In genomic region chr10:117509431-117510223, GRCm38 (mm10) we compare ENCODE assay signal across 18 mouse cellular contexts.
"Had no signal": no experiment of that assay in that cellular context is flagged by ENCODE, and none has a peak within 500 bp of the region (broad histone marks: within the 10 kb centered on the region; RNA-seq: fewer than 3 reads in every experiment).

No protein-coding gene starts in this region.

- H3K4me3 ChIP-seq: midbrain, embryonic 12.5 days; midbrain, embryonic 15.5 days; myocyte; neural tube, embryonic 13.5 days; neural tube, embryonic 15.5 days had no signal

- H3K9ac ChIP-seq: liver, embryonic 14.5 days; lung, embryonic 14.5 days; midbrain, embryonic 12.5 days; midbrain, embryonic 15.5 days; neural tube, embryonic 13.5 days; neural tube, embryonic 15.5 days had no signal

- H3K4me1 ChIP-seq: midbrain, embryonic 12.5 days; midbrain, embryonic 15.5 days; neural tube, embryonic 13.5 days had no signal

- H3K27me3 ChIP-seq: midbrain, embryonic 12.5 days; midbrain, embryonic 15.5 days; neural tube, embryonic 13.5 days; neural tube, embryonic 15.5 days had no signal

- H3K4me2 ChIP-seq: lung, embryonic 14.5 days; midbrain, embryonic 12.5 days; midbrain, embryonic 15.5 days; neural tube, embryonic 13.5 days; neural tube, embryonic 15.5 days had no signal

- H3K36me3 ChIP-seq: midbrain, embryonic 12.5 days; midbrain, embryonic 15.5 days; neural tube, embryonic 13.5 days; neural tube, embryonic 15.5 days had no signal

- ATAC-seq: midbrain, embryonic 15.5 days had no signal

- H3K27ac ChIP-seq: liver, embryonic 14.5 days; midbrain, embryonic 12.5 days; midbrain, embryonic 15.5 days; neural tube, embryonic 13.5 days had no signal

- DNase-seq: lung, adult 18-20 months; lung, embryonic 14.5 days; lung, postnatal 10 days; lung, postnatal 4 days; retina, postnatal 1 day; right cerebral cortex, adult 18-20 months; right cerebral cortex, postnatal 25 days; right cerebral cortex, postnatal 4 days; spleen, adult 18-20 months; thymus, adult 18-20 months; thymus, postnatal 14 days; thymus, postnatal 36 days had no signal

- H3K9me3 ChIP-seq: midbrain, embryonic 12.5 days; midbrain, embryonic 15.5 days; neural tube, embryonic 13.5 days; neural tube, embryonic 15.5 days had no signal
